8 mouse cellular contexts compared by ENCODE assay signal in the genomic region with DNA sequence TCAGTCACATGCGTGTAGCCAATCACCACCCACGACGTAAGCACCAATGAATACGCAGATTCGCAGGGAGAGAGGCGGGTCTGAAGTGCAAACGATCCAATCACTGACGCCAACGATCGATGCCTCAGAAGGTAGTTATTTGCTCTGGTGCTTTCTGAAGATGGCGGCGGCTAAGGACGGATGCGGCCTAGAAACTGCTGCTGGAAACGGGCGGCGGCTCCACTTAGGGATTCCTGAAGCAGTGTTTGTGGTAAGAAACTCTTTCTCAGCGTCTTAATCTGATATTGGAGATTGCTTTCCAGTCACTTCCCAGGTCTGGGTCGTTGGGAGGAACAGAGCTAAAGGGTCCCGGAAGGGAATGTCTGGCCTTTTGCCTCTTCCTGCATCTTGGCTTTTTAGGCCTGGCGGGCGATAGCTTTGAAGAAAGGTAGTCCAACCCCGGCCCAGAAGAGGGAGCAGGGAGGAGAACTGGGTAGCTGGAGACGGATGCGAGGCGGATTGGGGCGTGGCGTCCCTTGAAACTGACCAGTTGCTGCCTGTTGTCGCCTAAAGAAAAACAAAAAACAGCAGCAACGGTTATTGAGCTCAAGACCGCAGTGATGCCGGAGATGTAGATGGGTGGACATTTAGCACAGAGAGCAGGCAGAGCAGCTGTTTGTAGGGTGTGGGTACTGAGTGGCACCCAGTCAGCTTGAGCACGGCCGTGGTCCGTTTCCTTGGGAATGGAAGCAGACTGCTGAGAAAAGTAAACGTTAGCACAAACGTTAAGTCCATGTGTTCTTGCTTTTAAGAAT. TPM values are rescaled to one million over a fixed set of nuclear protein-coding genes. Genes with fewer than 3 reads are reported as not detected.
DNase-seq lines count a peak whose midpoint lies in the region; ATAC-seq and TF ChIP-seq lines count a peak whose summit lies in the region.

A gene (plus strand): TSS at position 121 of the 794 bp plus-strand sequence.

- DNase-seq in MN1 (ENCODE audit: low spot score) = peak; percentile 94
- DNase-seq in cerebellum, adult 9-10 months = peak; percentile 91
- peak; percentile 81 for DNase-seq in hindbrain, embryonic 10.5 days (ENCODE audit: low spot score)
- DNase-seq in layer of hippocampus, adult 9-11 months = peak; percentile 93
- DNase-seq in lung, postnatal 0 days (ENCODE audit: low spot score) = peak; percentile 95
- peak; percentile 52 for DNase-seq in ovary, postnatal 14 days (ENCODE audit: low spot score)
- peak; percentile 87 for DNase-seq in thymus, postnatal 14 days

- WGBS in hindbrain, embryonic 10.5 days = 14% methylated on average over 37 of the region's 37 CpGs
- 6% methylated on average over 37 of the region's 37 CpGs for WGBS in lung, postnatal 0 days

- H3K4me3 ChIP-seq in hindbrain, embryonic 10.5 days = peak within 1 kb of the TSS; percentile 60
- H3K4me3 ChIP-seq in lung, postnatal 0 days (ENCODE audit: low read depth, low read length) = peak within 1 kb of the TSS; percentile 50

- TF ChIP-seq CTCF in lung, postnatal 0 days (IDR thresholded peaks at IDR 0.05) = peak; percentile 23; the same call in 1 of the 2 replicates

- peak within 1 kb of the TSS; percentile 89 for H3K27ac ChIP-seq in hindbrain, embryonic 10.5 days
- peak within 1 kb of the TSS; percentile 88 for H3K27ac ChIP-seq in lung, postnatal 0 days (ENCODE audit: low read length)

- no peaks in the 10 kb centered on the region; the same call in 1 of the 2 replicates for H3K4me1 ChIP-seq in hindbrain, embryonic 10.5 days (replicated peaks)
- H3K4me1 ChIP-seq in lung, postnatal 0 days (ENCODE audit: insufficient read depth, low read depth, low read length) = no peaks in the 10 kb centered on the region

- H3K9me3 ChIP-seq in hindbrain, embryonic 10.5 days = no peaks in the 10 kb centered on the region
- H3K9me3 ChIP-seq in lung, postnatal 0 days (ENCODE audit: low read length) = no peaks in the 10 kb centered on the region

- peak within 1 kb of the TSS; percentile 48 for H3K9ac ChIP-seq in lung, postnatal 0 days (replicated peaks; ENCODE audit: low read depth)

- no peak for TF ChIP-seq EP300 in lung, postnatal 0 days (IDR thresholded peaks at IDR 0.05)

- H3K36me3 ChIP-seq in hindbrain, embryonic 10.5 days = peaks cover 8% of the 10 kb centered on the region; the same call in 1 of the 2 replicates
- no peaks in the 10 kb centered on the region for H3K36me3 ChIP-seq in lung, postnatal 0 days (ENCODE audit: insufficient read depth, low read length)

- peak within 1 kb of the TSS; percentile 43 for H3K4me2 ChIP-seq in lung, postnatal 0 days (replicated peaks; ENCODE audit: low read depth, low read length)

- peak; percentile 100 for ATAC-seq in frontal cortex, adult (ENCODE audit: low TSS enrichment)
- ATAC-seq in lung, postnatal 0 days = peak; percentile 100

- H3K27me3 ChIP-seq in hindbrain, embryonic 10.5 days (ENCODE audit: insufficient read depth, poor library complexity, severe bottlenecking) = no peaks in the 10 kb centered on the region
- no peaks in the 10 kb centered on the region for H3K27me3 ChIP-seq in lung, postnatal 0 days (replicated peaks; ENCODE audit: insufficient read depth, low read length)

RNA-seq across cellular contexts. Expression of the gene that starts here (rescaled TPM):
- 219 and 228 TPM in 2 replicates for polyA plus RNA-seq in hindbrain, embryonic 10.5 days (2016; fragmentation: Nextera tagmentation; extraction: Ambion mirVana)
- polyA plus RNA-seq in lung, postnatal 0 days (2015; fragmentation: Nextera tagmentation; extraction: Ambion mirVana) = 98.6 and 104 TPM in 2 replicates

Comparison
In these comparisons a context has a peak if more than half of its experiments do, and no peak if none do; other contexts are left out.
1. Peak in every context shown above with its lines: DNase-seq, ATAC-seq, H3K4me3 ChIP-seq and H3K27ac ChIP-seq.